Mouse (Mus musculus) bone marrow, adult 2 months (tissue): ENCODE data around the gene Cldnd1. TPM values are rescaled to one million over a fixed set of nuclear protein-coding genes. Genes with fewer than 3 reads are reported as not detected.

Experiments
- H3K27ac ChIP-seq: fragments of 200-500 bp; 2 replicates; pipeline ENCODE4 v1.5.1; 2012; ENCODE audit warnings: low read depth, mild to moderate bottlenecking, control low read depth, inconsistent platforms, low read length; ENCODE audit not compliant: control insufficient read depth, poor library complexity, insufficient read depth
- H3K4me1 ChIP-seq: fragments of 200-500 bp; 2 replicates; pipeline ENCODE4 v1.6.1; 2011; ENCODE audit warnings: low read length; ENCODE audit not compliant: control insufficient read depth, insufficient read depth
- H3K4me3 ChIP-seq: fragments of 200-500 bp; replicated peaks from 2 replicates; pipeline ENCODE3; 2011; ENCODE audit warnings: mild to moderate bottlenecking, low read depth, low read length, control low read depth; ENCODE audit not compliant: control insufficient read depth
- CTCF ChIP-seq: fragments of 200-500 bp; IDR thresholded peaks from 2 replicates; pipeline ENCODE4 v1.5.1; 2011; ENCODE audit warnings: low read length, control low read depth; ENCODE audit not compliant: control insufficient read depth, insufficient read depth
- POLR2A ChIP-seq: fragments of 200-500 bp; IDR thresholded peaks from 2 replicates; pipeline ENCODE4 v1.6.1; 2011; ENCODE audit warnings: low read depth, mild to moderate bottlenecking, control low read depth, low read length, borderline replicate concordance; ENCODE audit not compliant: control insufficient read depth
- WGBS: fragments of 180-500 bp; shearing (Covaris S2); methylation state at CpG from one replicate; pipeline ENCODE4 v1.1.7; 2018; 5-methylcytosine and 5-hydroxymethylcytosine counted together
- polyA plus RNA-seq: library from polyadenylated mRNA; stranded (reverse); fragments of >200 nt; gene quantifications from 2 replicates; pipeline ENCODE4 v1.2.4, GENCODE M21; 2011; ENCODE audit warnings: low replicate concordance; ENCODE audit not compliant: missing spikeins, insufficient read depth, insufficient read length

Gene Cldnd1
- polyA plus RNA-seq: 5.3 and 5.4 TPM in 2 replicates

DNA sequence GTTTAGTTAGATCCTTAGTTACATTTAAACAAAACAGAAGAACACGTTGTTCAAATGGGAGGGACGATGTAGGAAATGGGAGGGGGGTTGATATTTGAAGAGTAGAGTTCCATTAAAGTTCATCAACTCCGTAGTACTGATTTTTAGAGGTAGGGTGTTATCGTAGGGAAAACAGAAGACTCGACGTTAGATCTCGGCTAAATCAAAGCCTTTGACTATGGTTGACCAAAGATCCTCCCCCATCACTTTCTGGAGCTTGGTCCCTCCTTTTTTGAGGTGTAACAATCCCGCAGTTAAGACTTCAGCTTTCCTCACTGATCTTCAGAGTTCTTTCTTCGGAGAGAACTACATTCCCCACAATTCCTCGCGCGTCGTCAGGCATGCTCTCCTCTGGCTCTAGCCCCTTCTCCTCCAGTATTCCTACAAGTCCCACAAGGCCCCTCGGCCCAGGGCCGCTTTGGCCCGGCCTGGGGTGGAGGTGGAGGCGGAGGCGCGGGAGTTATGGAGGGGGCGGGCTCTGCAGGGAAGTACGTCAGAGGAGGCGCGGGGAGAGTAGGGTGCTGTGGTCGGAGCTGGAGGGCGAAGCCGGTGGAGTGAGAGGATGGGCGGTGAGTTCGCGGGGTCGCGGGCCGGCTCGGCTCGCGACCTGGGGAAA is at the start of gene Cldnd1:
Gene Cldnd1, plus strand, starts transcription at position 434 of the 655 bp plus-strand sequence.
- Histone ChIP-seq H3K4me3 (peak within 1 kb of the TSS; percentile 68), H3K4me1 (no peaks in the 10 kb centered on the region), H3K27ac (peak within 1 kb of the TSS; percentile 47; the same call in 1 of the 2 replicates)
- 5% methylated on average over 29 of the region's 35 CpGs for WGBS
- TF ChIP-seq CTCF (no peak), POLR2A (peak; percentile 46; the same call in 1 of the 2 replicates)

DNA sequence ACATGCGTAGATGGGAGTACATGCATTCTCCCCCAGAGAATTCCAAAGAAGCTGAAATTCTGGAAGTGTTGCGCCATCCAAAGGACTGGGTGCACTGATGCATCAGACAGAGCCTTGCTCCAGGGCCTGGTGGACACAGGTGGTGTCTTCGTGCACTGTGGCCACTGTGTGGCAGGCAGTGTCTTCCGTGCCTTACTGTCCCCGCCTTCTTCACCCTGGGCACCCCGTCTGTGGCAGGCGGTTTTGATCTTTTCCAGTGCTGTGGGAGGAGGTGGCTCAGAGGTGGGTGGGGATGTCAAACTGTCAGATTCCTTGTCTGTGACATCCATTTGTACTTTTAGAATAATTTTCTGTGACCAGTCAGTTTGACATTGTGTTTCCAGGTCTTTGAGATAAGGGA is 49.0 kb upstream of the Cldnd1 start:
- Histone ChIP-seq H3K27ac (no peak overlapping the region), H3K4me3 (no peak overlapping the region), H3K4me1 (no peaks in the 10 kb centered on the region; the same call in 1 of the 2 replicates)
- TF ChIP-seq POLR2A (no peak), CTCF (peak; percentile 25; the same call in 1 of the 2 replicates)
- WGBS: 70% methylated on average over 7 of the region's 7 CpGs

DNA sequence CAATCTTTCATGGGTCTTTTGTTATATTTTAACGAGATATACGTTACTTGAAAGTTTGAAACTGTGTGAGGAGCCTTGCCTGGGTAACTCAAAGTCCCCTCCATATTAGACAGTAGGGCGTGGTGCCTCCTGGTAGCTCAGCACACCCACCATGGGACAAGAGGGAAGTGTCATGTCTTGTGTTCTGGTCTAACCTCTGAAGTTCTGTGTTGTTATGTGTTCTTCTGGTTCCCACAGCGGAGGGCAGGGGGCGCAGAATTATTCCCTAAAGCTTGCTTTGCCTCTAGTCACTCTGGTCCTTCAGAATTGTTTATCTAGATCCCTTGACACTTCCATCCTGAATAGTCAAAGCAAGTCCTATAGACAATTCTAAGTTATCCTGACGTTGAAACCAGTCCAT is 45.7 kb upstream of the Cldnd1 start:
- H3K4me1 ChIP-seq: no peaks in the 10 kb centered on the region; the same call in 1 of the 2 replicates
- H3K27ac ChIP-seq: no peak overlapping the region
- 89% methylated on average over 6 of the region's 6 CpGs for WGBS
- no peak overlapping the region for H3K4me3 ChIP-seq
- TF ChIP-seq POLR2A (no peak), CTCF (no peak)

DNA sequence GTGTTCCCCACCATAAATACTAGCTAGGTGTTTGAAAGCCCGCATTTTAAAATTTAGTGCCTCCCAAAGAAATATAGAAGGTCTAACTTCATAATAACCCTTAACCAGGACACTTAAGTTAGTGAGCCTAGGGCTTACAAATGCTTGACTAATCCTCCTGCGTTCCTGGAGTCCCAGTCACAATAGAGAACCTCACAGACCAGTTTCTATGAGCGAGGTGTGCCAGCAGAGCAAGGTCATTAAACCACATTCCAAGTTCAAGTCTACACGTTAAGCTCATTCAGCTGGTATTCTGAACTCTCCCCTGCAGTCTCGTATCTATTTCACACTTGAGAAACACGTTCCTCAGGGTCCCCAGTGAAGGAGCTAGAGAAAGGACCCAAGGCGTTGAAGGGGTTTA is 44.8 kb upstream of the Cldnd1 start:
- TF ChIP-seq CTCF: no peak
- no peak for TF ChIP-seq POLR2A
- Histone ChIP-seq H3K27ac (no peak overlapping the region), H3K4me3 (no peak overlapping the region), H3K4me1 (no peaks in the 10 kb centered on the region; the same call in 1 of the 2 replicates)
- 92% methylated on average over 7 of the region's 7 CpGs for WGBS

DNA sequence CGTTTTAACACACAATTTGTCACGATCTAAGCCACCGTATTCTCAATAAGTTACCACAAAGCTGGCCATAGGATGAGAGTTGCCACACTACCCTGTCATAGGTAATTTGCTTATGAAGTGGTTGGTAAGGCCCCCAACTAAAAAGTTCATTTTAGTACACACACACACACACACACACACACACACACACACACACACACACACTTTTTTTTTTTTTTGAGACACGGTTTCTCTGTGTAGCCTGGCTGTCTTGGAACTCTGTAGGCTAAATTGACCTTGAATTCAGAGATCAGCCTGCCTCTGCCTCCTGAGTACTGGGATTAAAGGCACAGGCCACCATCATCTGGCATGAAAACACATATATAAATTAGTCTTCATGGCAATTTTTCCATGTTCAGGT is 43.8 kb upstream of the Cldnd1 start:
- Histone ChIP-seq H3K4me3 (no peak overlapping the region), H3K27ac (no peak overlapping the region), H3K4me1 (no peaks in the 10 kb centered on the region; the same call in 1 of the 2 replicates)
- TF ChIP-seq POLR2A: no peak
- TF ChIP-seq CTCF: no peak
- 86% methylated on average over 4 of the region's 4 CpGs for WGBS

DNA sequence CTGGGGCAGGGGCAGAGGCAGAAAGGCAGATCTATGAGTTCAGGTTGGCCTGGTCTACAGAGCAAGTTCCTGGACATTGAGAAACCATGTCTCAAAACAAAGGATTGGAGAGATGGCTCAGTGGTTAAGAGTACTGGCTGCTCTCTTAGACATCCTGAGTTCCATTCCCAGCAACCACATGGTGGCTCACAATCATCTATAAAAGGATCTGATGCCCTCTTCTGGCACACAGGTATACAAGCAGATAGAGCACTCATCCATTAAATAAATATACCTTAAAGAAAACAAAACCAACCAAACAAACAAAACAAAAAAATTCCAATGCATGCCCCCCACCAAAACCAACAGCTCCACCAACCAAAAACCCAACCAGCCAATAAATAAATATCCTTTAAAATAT is 43.2 kb upstream of the Cldnd1 start:
- no peak overlapping the region for H3K27ac ChIP-seq
- no peak for TF ChIP-seq CTCF
- no peak for TF ChIP-seq POLR2A
- H3K4me1 ChIP-seq: no peaks in the 10 kb centered on the region; the same call in 1 of the 2 replicates
- no peak overlapping the region for H3K4me3 ChIP-seq

DNA sequence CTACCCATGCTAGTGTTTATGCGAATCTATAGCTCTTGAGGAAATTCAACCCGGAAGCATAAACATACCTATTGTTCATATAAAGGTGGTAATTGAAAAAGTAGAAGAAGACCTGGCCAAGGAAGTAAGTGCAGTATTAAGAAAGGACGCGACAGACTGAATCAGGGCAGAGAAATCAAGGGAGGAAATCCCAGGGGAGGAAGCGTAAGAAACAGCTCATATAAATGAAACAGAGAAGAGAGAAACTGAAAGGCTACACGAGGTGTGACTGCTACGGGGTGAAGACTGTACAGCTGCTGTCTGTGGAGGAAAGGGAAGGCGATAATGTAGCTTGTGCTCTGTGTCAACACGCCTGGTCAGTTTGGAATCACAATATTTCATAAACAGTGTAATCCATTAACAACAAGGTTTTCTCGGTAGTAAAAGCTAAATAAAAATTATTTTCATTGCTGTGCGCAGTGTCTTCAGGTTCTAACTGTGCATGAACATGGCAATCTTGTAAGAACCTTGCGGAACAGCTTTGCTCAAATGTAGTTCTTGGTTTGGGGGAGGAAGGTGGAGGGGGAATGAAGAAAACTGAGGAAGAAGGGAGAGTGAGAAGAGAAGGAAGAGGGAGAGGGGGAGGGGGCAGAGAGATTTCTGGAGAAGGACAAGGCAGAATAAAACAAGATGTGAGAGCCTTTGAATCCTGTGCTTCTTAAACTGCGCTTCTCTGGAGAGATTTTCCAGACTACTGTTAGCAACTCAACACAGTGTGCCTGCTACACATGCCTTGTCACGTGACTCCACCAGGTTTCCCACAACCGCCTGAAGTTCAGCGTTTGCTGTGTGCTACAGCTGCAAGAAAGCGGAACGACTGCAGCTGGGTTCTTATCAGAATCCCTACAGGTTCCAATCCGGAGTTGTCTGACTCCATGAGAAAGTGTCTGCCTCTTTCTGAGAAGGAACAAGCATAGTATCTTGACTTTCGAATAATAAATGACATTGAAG is 41.9 kb upstream of the Cldnd1 start:
- Histone ChIP-seq H3K27ac (peak overlapping the region; percentile 61), H3K4me1 (no peaks in the 10 kb centered on the region; the same call in 1 of the 2 replicates), H3K4me3 (peak overlapping the region; percentile 40)
- WGBS: 26% methylated on average over 20 of the region's 20 CpGs
- TF ChIP-seq CTCF (no peak), POLR2A (no peak)

DNA sequence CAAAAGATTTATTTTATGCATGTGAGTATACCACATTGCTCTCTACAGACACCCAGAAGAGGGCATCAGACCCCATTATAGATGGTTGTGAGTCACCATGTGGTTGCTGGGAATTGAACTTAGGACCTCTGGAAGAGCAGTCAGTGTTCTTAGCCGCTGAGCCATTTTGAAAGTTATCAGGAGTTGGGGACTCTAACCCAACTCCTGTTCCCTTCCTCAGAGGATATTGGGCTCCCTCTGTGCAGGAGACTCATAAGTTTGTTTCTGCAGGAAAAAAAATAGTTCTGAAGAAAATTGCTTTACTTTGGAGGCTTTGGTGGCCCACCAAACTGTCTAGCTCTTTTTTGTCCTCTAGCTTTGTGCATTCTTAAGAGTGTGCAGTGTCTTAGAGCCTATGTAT is 39.2 kb upstream of the Cldnd1 start:
- WGBS: 95% methylated on average over 1 of the region's 1 CpGs
- no peak for TF ChIP-seq POLR2A
- no peak for TF ChIP-seq CTCF

DNA sequence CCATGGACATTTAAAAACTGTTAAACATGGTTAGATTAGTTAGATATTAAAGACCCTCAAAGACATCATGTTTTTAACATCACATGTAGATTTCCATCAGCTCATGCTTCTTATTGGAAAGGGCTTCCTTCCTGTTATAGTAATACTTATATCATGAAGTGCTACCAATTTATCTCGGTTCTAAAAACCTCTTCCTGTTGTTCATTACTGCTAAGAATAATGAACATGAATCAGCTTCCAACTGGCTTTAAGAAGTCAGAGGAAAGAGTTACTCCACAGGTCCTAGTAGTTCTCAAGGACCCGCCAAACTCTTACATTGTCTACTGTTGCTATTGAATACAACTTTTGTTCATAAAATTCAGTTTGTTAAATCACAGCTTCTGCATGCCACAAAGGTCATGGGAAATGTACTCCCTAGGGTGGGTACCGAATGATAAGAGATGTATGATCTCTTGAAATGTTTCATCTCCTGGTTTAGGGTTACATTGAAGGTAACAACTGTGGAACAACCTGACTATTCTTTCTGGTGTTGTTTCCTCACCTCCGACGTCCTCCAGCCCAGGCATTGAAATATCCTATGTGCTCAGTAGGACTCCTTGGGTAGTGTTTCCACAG is 38.0 kb upstream of the Cldnd1 start:
- 48% methylated on average over 5 of the region's 5 CpGs for WGBS

More for the DNA sequence above, 39.2 kb upstream of the Cldnd1 start:
- Histone ChIP-seq H3K27ac (no peak overlapping the region), H3K4me1 (no peaks in the 10 kb centered on the region; the same call in 1 of the 2 replicates), H3K4me3 (no peak overlapping the region)

More for the DNA sequence above, 38.0 kb upstream of the Cldnd1 start:
- Histone ChIP-seq H3K4me3 (no peak overlapping the region), H3K27ac (no peak overlapping the region), H3K4me1 (no peaks in the 10 kb centered on the region; the same call in 1 of the 2 replicates)
- no peak for TF ChIP-seq POLR2A
- no peak for TF ChIP-seq CTCF
